Mouse (Mus musculus): ENCODE measurements at regions not wholly inside any gene's neighbourhood (a gene's known extent, or its start where the extent isn't known, plus 50 kb on each side); places are given as distances from the start of the nearest gene placed in this dataset.

DNA sequence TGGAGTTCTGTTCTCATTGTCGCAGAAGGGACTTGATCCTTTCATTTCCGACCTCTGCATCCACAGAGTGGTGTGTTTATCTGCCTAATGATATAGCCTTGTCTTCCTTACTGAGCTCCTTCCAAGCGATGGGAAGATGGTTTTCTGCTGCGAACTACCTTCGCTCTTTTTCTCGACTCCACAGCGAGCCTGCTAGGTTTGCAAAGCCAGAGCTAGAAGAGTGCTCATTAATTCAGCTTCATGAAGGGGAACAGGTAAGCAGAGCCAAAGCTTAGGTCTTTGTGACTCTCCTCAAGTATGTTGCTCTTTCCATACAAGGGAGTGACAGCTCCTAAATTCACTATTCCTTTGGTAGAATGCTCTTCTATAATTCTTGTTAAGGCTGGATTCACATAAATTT lies 176.9 kb upstream of the Ogfrl1 start:
- no peak for TF ChIP-seq SIN3A (IDR thresholded peaks at IDR 0.05; ENCODE audit: low read length)
- no peak for TF ChIP-seq HCFC1 (IDR thresholded peaks at IDR 0.05; ENCODE audit: low read depth, low read length)

All from MEL (cell line).